Mouse (Mus musculus) myocyte (in vitro differentiated cells): ENCODE results near the gene Cpne2. TPM values are rescaled to one million over a fixed set of nuclear protein-coding genes. Genes with fewer than 3 reads are reported as not detected.

ENCODE experiments used
- H3K27me3 ChIP-seq: one replicate; pipeline ENCODE4 v1.6.1; 2011; ENCODE audit not compliant: control insufficient read depth, insufficient read depth, insufficient read length
- H3K36me3 ChIP-seq: one replicate; pipeline ENCODE4 v1.6.1; 2011; ENCODE audit not compliant: control insufficient read depth, insufficient read depth
- H3K4me2 ChIP-seq: one replicate; pipeline ENCODE4 v1.6.1; 2011; ENCODE audit warnings: low read depth, control low read depth
- H3K4me3 ChIP-seq: one replicate; pipeline ENCODE4 v1.5.1; 2011; ENCODE audit warnings: mild to moderate bottlenecking, control low read depth, moderate library complexity
- H3K79me2 ChIP-seq: one replicate; pipeline ENCODE4 v1.6.1; 2011; ENCODE audit not compliant: control insufficient read depth, insufficient read depth
- H3ac ChIP-seq: one replicate; pipeline ENCODE4 v1.6.1; 2011; ENCODE audit not compliant: control insufficient read depth, insufficient read length
- CEBPB ChIP-seq: IDR thresholded peaks from 2 replicates; pipeline ENCODE4 v1.6.1; 2011; ENCODE audit warnings: mild to moderate bottlenecking, moderate library complexity; ENCODE audit not compliant: poor library complexity, insufficient read depth, severe bottlenecking
- E2F4 ChIP-seq: IDR thresholded peaks from one replicate; pipeline ENCODE4 v1.6.1; 2011; ENCODE audit warnings: mild to moderate bottlenecking, control low read depth, moderate library complexity; ENCODE audit not compliant: insufficient read depth
- MAX ChIP-seq: IDR thresholded peaks from one replicate; pipeline ENCODE4 v1.6.1; 2011; ENCODE audit warnings: low read depth, mild to moderate bottlenecking, control low read depth
- MYOD1 ChIP-seq, 3 experiments: IDR thresholded peaks; one replicate each; pipeline ENCODE4 v1.6.1; 2011; ENCODE audit warnings: control low read depth in 2 of 3, low read depth in 2 of 3, mild to moderate bottlenecking in 2 of 3, moderate library complexity in 1 of 3; ENCODE audit not compliant: insufficient read length in 2 of 3, control insufficient read depth in 1 of 3
- MYOG ChIP-seq, 3 experiments: IDR thresholded peaks; one replicate each; pipeline ENCODE4 v1.6.1; 2011; ENCODE audit warnings: control low read depth in 2 of 3, low read depth in 2 of 3, mild to moderate bottlenecking in 2 of 3; ENCODE audit not compliant: insufficient read length in 2 of 3, control insufficient read depth in 1 of 3, insufficient read depth in 1 of 3
- POLR2AphosphoS2 ChIP-seq: IDR thresholded peaks from one replicate; pipeline ENCODE4 v1.6.1; 2011; ENCODE audit warnings: low read depth, control low read depth; ENCODE audit not compliant: insufficient read length
- REST ChIP-seq: IDR thresholded peaks from one replicate; pipeline ENCODE4 v1.6.1; 2011; ENCODE audit warnings: mild to moderate bottlenecking, control low read depth, moderate library complexity; ENCODE audit not compliant: insufficient read depth, insufficient read length
- SRF ChIP-seq: IDR thresholded peaks from one replicate; pipeline ENCODE4 v1.6.1; 2011; ENCODE audit warnings: low read depth; ENCODE audit not compliant: control insufficient read depth, insufficient read length
- TCF12 ChIP-seq: IDR thresholded peaks from one replicate; pipeline ENCODE4 v1.6.1; 2011; ENCODE audit warnings: mild to moderate bottlenecking, control low read depth; ENCODE audit not compliant: poor library complexity, insufficient read depth, severe bottlenecking
- USF1 ChIP-seq: IDR thresholded peaks from one replicate; pipeline ENCODE4 v1.6.1; 2011; ENCODE audit warnings: low read depth, mild to moderate bottlenecking, control low read depth, moderate library complexity
- polyA plus RNA-seq: library from polyadenylated mRNA; unstranded; fragments of >200 nt; fragmentation: generic; extraction: Trizol; gene quantifications from one replicate; pipeline ENCODE4 v1.2.1, GENCODE M21; 2012; ENCODE audit warnings: missing spikeins

Gene Cpne2
- polyA plus RNA-seq, 1 experiment: 20.4 TPM

DNA sequence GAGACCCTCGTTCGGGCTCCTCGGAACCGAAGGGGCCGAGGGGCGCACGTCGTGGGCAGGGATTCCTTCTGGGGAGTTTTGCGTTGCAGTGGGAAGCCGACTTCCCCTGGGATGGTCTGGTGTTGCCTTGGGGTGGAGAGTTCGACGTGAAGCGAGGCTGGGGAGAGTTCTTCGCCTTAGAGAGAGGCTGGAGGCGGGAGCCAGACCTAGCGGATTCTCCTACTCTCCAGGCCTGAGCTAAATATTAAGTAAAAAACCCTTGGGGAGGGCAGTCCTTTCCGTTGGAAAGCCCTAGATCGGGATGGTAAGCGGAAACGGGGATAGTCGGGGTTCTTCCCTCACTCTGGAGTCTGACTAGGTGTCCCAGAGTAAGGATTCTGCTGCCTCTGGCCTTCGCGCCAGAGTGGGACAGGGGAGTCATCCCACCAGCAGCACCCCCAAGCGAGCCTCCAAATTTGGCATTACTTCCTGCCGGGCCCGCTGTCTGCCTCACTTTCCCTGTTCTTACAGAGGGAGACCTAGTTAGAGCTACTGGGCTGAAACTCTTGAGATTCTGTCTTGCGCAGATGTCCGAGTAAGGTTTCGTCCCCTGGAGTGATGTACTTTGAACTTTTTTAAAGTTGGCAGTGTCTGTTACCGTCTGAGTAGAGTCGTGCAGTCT lies 69.8 kb downstream of the Cpne2 start:
- Histone ChIP-seq H3K27me3 (no peaks in the 10 kb centered on the region), H3K4me3 (peak overlapping the region; percentile 98), H3K79me2 (peaks cover 76% of the 10 kb centered on the region), H3ac (peak overlapping the region; percentile 36), H3K36me3 (no peaks in the 10 kb centered on the region), H3K4me2 (peak overlapping the region; percentile 82)
- peak; percentile 94 for TF ChIP-seq SRF
- TF ChIP-seq E2F4: no peak

DNA sequence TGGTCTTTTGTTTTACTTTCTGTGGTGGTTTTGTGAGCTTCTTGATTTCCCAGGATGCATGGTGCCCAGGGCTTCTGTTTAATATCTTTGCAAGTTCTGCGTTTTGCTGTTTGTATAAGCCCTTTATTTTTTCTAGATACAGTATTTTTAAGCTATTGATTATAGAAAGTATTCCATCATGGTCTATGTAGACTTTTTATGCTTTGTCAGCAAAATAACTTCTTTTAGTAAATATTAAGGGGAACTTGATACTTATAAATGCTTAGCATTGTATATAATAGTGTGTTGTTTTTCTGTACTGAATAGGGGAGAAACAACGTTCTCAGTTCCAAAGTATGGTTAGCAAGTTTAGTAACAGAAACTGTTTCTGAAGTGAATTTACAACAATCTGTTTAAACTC lies 71.2 kb downstream of the Cpne2 start:
- no peak overlapping the region for H3K4me2 ChIP-seq
- H3K79me2 ChIP-seq: peaks cover 71% of the 10 kb centered on the region

DNA sequence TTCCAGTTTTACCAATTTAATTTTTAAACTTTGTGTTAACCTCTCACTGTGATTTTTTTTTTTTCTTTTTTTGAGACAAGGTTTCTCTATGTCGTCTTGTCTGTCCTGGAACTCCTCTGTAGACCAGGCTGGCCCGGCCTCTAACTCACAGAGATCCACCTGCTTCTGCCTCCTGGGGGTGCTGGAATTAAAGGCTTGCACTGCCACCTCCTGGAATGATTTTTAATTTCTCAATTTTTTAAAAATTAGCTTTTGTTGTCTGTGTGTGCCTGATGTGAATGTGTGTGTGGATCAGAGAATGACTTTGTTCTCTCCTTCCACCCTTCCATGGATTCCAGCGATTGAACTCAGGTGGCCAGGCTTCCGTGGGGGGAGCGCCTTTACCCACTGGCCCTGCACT lies 74.3 kb downstream of the Cpne2 start:
- H3K36me3 ChIP-seq: no peaks in the 10 kb centered on the region
- no peaks in the 10 kb centered on the region for H3K27me3 ChIP-seq
- H3K4me2 ChIP-seq: no peak overlapping the region
- no peak overlapping the region for H3ac ChIP-seq
- peaks cover 54% of the 10 kb centered on the region for H3K79me2 ChIP-seq
- H3K4me3 ChIP-seq: no peak overlapping the region
- TF ChIP-seq REST (no peak), MYOD1 (IDR thresholded peaks at IDR 0.05; ENCODE audit: control insufficient read depth in 1 of 3, insufficient read length in 2 of 3, low read depth in 2 of 3) (no peak), MAX (no peak)

More for the DNA sequence above, 71.2 kb downstream of the Cpne2 start:
- H3K4me3 ChIP-seq: no peak overlapping the region
- no peaks in the 10 kb centered on the region for H3K36me3 ChIP-seq
- no peak for TF ChIP-seq MYOG (IDR thresholded peaks at IDR 0.05; ENCODE audit: control insufficient read depth in 1 of 3, insufficient read depth in 1 of 3, insufficient read length in 2 of 3, low read depth in 2 of 3)
- no peak for TF ChIP-seq REST
- no peak for TF ChIP-seq SRF
- TF ChIP-seq E2F4: no peak
- no peak for TF ChIP-seq CEBPB
- TF ChIP-seq MYOD1 (IDR thresholded peaks at IDR 0.05; ENCODE audit: control insufficient read depth in 1 of 3, insufficient read length in 2 of 3, low read depth in 2 of 3): no peak
- TF ChIP-seq USF1: no peak
- TF ChIP-seq MAX: no peak
- TF ChIP-seq TCF12: no peak
- TF ChIP-seq POLR2AphosphoS2: no peak
- H3ac ChIP-seq: no peak overlapping the region
- H3K27me3 ChIP-seq: no peaks in the 10 kb centered on the region

Other genes starting within 250 kb of the Cpne2 start
- gene Slc12a3, start 203.8 kb upstream of the Cpne2 start, polyA plus RNA-seq: 0.04 TPM
- 292 TPM for gene Herpud1, start 146.6 kb upstream of the Cpne2 start, polyA plus RNA-seq
- gene Nlrc5, start 98.6 kb upstream of the Cpne2 start, polyA plus RNA-seq: 0.40 TPM
- gene Rspry1, start 68.9 kb downstream of the Cpne2 start, polyA plus RNA-seq: 7.4 TPM
- gene Fam192a, start 69.0 kb downstream of the Cpne2 start, polyA plus RNA-seq: 24.2 TPM
- 67.4 TPM for gene Arl2bp, start 133.6 kb downstream of the Cpne2 start, polyA plus RNA-seq
- gene Pllp, start 163.3 kb downstream of the Cpne2 start, polyA plus RNA-seq: 0.02 TPM
- not detected for gene Ccl22, start 212.6 kb downstream of the Cpne2 start, polyA plus RNA-seq
- 8.3 TPM for gene Cx3cl1, start 239.0 kb downstream of the Cpne2 start, polyA plus RNA-seq